Mouse (Mus musculus) cerebellum, adult 9-10 months (tissue): ENCODE data around the gene Olfr821.
"Not testable (repeated sequence)": the region's sequence is repeated elsewhere in the genome, so short reads cannot be mapped to it uniquely, and the experiment has no call there.

ENCODE experiments used
- DNase-seq: peaks from one replicate; pipeline ENCODE4 v3.0.0; 2022

The Olfr821 gene

DNA sequence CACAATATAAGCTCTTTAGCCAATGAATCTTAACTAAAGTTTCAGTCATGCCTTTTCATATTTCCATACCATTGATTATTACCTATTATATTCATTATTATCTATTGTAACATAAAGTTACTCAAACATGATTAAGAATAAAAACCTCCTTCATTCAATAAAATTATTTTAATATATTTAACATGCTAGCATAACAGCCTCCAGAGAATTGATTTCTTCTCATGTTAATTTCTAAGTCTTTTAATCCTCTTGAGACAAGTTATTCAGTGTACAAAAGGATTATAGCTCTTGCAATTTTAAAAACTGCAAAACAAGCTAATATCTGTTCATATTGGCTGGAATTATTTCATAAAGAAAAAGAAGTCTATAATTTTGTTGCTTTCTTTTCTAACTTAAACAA, at the start of gene Olfr821:
Olfr821 (plus strand) TSS at position 301 of the 400 bp plus-strand sequence.
- no peak for DNase-seq

- DNase-seq: not testable (repeated sequence)
Measured at GRCm38 (mm10) chr10:129981867-129982266, 48.3 kb upstream of the Olfr821 start.

GRCm38 (mm10) chr10:129984962-129985361, 45.2 kb upstream of the Olfr821 start, which contains the start of gene Gm10310:
TSS of gene Gm10310 (minus strand) at chr10:129985062.
- not testable (repeated sequence) for DNase-seq

GRCm38 (mm10) chr10:130004104-130004503, 26.0 kb upstream of the Olfr821 start:
- DNase-seq: not testable (repeated sequence)

DNA sequence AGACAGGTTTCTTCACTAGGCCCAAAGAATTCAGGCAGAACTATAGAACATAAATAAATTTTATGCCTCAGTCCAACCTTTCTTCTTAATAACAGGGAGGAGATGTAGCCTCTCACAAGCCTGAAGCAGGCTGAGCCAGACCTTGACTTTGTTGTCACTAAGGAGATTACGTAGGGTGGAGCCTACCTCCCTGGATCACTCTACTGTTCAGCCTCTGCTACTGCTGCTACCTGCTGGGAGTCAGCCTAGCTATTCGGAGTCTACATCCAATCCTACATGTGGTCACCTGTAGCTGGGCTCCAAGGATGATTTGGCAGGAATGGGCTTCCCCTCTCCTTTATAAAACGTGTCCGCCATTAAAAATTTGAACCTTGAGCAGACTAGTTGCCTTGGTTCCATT, 24.8 kb upstream of the Olfr821 start:
- DNase-seq: not testable (repeated sequence)

GRCm38 (mm10) chr10:130012321-130012720, 17.8 kb upstream of the Olfr821 start, which contains the start of gene Olfr820:
TSS of gene Olfr820 (plus strand) at chr10:130012621.
- no peak for DNase-seq

- no peak for DNase-seq
Measured at GRCm38 (mm10) chr10:130037096-130037495, 6.9 kb downstream of the Olfr821 start.

- no peak for DNase-seq
Measured at GRCm38 (mm10) chr10:130070910-130071309, 40.8 kb downstream of the Olfr821 start, which contains the start of gene Olfr822. TSS of gene Olfr822 (plus strand) at chr10:130071210.
